Mouse (Mus musculus) fat pad, adult 2 months (tissue): ENCODE measurements around the gene Olfr1489.
"Not testable (repeated sequence)": the region's sequence is repeated elsewhere in the genome, so short reads cannot be mapped to it uniquely, and the experiment has no call there.

Source experiments
- DNase-seq: peaks from one replicate; pipeline ENCODE4 v3.0.0-alpha.2; 2011; ENCODE audit warnings: low read depth, low spot score; ENCODE audit errors: extremely low read depth

The Olfr1489 gene

GRCm38 (mm10) chr19:13631321-13631720 is at the start of gene Olfr1489:
TSS of gene Olfr1489 (plus strand) at chr19:13631621.
- DNase-seq, result no peak

GRCm38 (mm10) chr19:13583211-13583610 is 48.2 kb upstream of the Olfr1489 start, which contains the start of gene Olfr1484:
TSS of gene Olfr1484 (plus strand) at chr19:13583511.
- DNase-seq, result no peak

- not testable (repeated sequence) for DNase-seq
Observed at GRCm38 (mm10) chr19:13617075-13617474, 14.3 kb upstream of the Olfr1489 start, which contains the start of gene Olfr1487. TSS of gene Olfr1487 (plus strand) at chr19:13617375.

GRCm38 (mm10) chr19:13650791-13651190 is 19.4 kb downstream of the Olfr1489 start, which contains the start of gene Olfr1490:
TSS of gene Olfr1490 (plus strand) at chr19:13651091.
- no peak for DNase-seq
